24 mouse cellular contexts compared by ENCODE assay signal in the genomic region with DNA sequence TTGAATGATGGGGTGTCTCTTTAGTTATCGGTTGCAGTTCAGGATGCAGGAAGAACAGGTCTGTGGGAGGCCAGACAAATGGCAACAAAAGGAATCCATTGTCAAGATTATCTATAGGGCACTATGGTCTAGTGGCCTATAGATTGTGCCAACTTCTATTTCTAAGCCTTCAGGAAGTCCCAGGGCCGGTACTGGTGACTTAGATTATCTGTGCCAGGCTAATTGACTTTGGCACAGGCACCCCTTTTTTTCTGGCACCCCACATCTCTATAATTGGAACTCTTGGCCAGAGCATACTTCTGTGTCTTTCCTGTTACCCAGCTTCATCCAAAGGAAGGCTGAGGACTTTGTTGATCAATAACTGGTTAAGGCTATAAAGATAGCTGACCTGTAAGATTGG. TPM values are rescaled to one million over a fixed set of nuclear protein-coding genes. Genes with fewer than 3 reads are reported as not detected.
DNase-seq lines count a peak whose midpoint lies in the region; ATAC-seq lines count a peak whose summit lies in the region.
"Had no signal": no experiment of that assay in that cellular context is flagged by ENCODE, and none has a peak within 500 bp of the region (broad histone marks: within the 10 kb centered on the region; RNA-seq: fewer than 3 reads in every experiment).

No protein-coding gene starts in this region.

- H3K27me3 ChIP-seq in forebrain, embryonic 14.5 days (replicated peaks; ENCODE audit: control insufficient read depth, insufficient read depth, low read length), result no peaks in the 10 kb centered on the region
- no peaks in the 10 kb centered on the region for H3K27me3 ChIP-seq in forebrain, embryonic 10.5 days (ENCODE audit: poor library complexity, severe bottlenecking)
- H3K27me3 ChIP-seq in midbrain, embryonic 11.5 days (ENCODE audit: control insufficient read depth, insufficient read depth, low read length), result no peaks in the 10 kb centered on the region
- H3K27me3 ChIP-seq in midbrain, embryonic 14.5 days (ENCODE audit: control insufficient read depth, insufficient read depth, low read length), result no peaks in the 10 kb centered on the region
- H3K27me3 ChIP-seq in forebrain, embryonic 16.5 days (replicated peaks; ENCODE audit: control insufficient read depth, insufficient read depth, low read length), result no peaks in the 10 kb centered on the region
- H3K27me3 ChIP-seq: heart, embryonic 15.5 days; liver, embryonic 13.5 days had no signal

- peak; percentile 58 for DNase-seq in forebrain, embryonic 14.5 days (ENCODE audit: low spot score)
- no peak for DNase-seq in forebrain, embryonic 10.5 days (ENCODE audit: extremely low spot score, low spot score)
- DNase-seq in midbrain, embryonic 11.5 days (ENCODE audit: low spot score, missing footprints), result peak; percentile 49
- no peak for DNase-seq in midbrain, embryonic 14.5 days
- DNase-seq in frontal cortex, postnatal 10 days (ENCODE audit: low spot score in 2 of 2), result no peak
- DNase-seq in thymus, postnatal 36 days, result no peak
- DNase-seq: adrenal gland, adult 2 months; cerebellum, adult 18-20 months; gastrocnemius, adult 2 months; heart, postnatal 36 days; kidney, adult 18-20 months; kidney, postnatal 4 days; liver, embryonic 13.5 days; lung, adult 2 months; lung, postnatal 14 days; thymus, adult 2 months had no signal

- H3K36me3 ChIP-seq in forebrain, embryonic 14.5 days (ENCODE audit: control insufficient read depth, insufficient read depth, low read length), result no peaks in the 10 kb centered on the region
- H3K36me3 ChIP-seq in forebrain, embryonic 10.5 days (replicated peaks), result no peaks in the 10 kb centered on the region
- H3K36me3 ChIP-seq in midbrain, embryonic 11.5 days (ENCODE audit: control insufficient read depth, insufficient read depth, low read length), result no peaks in the 10 kb centered on the region
- no peaks in the 10 kb centered on the region for H3K36me3 ChIP-seq in midbrain, embryonic 14.5 days (ENCODE audit: control insufficient read depth, insufficient read depth, low read length)
- no peaks in the 10 kb centered on the region for H3K36me3 ChIP-seq in forebrain, embryonic 16.5 days (ENCODE audit: control insufficient read depth, insufficient read depth)
- H3K36me3 ChIP-seq: embryonic facial prominence, embryonic 10.5 days; heart, embryonic 15.5 days; hindbrain, embryonic 13.5 days; limb, embryonic 12.5 days; liver, embryonic 13.5 days had no signal

- no peak overlapping the region for H3K4me3 ChIP-seq in forebrain, embryonic 14.5 days (ENCODE audit: low read depth, low read length)
- H3K4me3 ChIP-seq in forebrain, embryonic 10.5 days, result no peak overlapping the region
- H3K4me3 ChIP-seq in midbrain, embryonic 11.5 days (ENCODE audit: low read depth, low read length), result no peak overlapping the region
- no peak overlapping the region for H3K4me3 ChIP-seq in midbrain, embryonic 14.5 days (replicated peaks; ENCODE audit: low read depth, low read length)
- H3K4me3 ChIP-seq in forebrain, embryonic 16.5 days (replicated peaks; ENCODE audit: low read length), result no peak overlapping the region
- H3K4me3 ChIP-seq: embryonic facial prominence, embryonic 10.5 days; gastrocnemius, adult 2 months; heart, embryonic 15.5 days; hindbrain, embryonic 13.5 days; limb, embryonic 12.5 days; liver, embryonic 13.5 days had no signal

- H3K4me2 ChIP-seq in forebrain, embryonic 14.5 days (ENCODE audit: low read length), result no peak overlapping the region
- H3K4me2 ChIP-seq in midbrain, embryonic 11.5 days, result no peak overlapping the region
- H3K4me2 ChIP-seq in midbrain, embryonic 14.5 days (ENCODE audit: low read length), result no peak overlapping the region
- H3K4me2 ChIP-seq in forebrain, embryonic 16.5 days (ENCODE audit: low read length), result no peak overlapping the region
- H3K4me2 ChIP-seq: heart, embryonic 15.5 days; hindbrain, embryonic 13.5 days; limb, embryonic 12.5 days; liver, embryonic 13.5 days had no signal

- H3K9me3 ChIP-seq in forebrain, embryonic 14.5 days (replicated peaks; ENCODE audit: control insufficient read depth, low read length), result no peaks in the 10 kb centered on the region
- no peaks in the 10 kb centered on the region for H3K9me3 ChIP-seq in forebrain, embryonic 10.5 days
- no peaks in the 10 kb centered on the region for H3K9me3 ChIP-seq in midbrain, embryonic 11.5 days (ENCODE audit: control insufficient read depth, low read length)
- H3K9me3 ChIP-seq in midbrain, embryonic 14.5 days (ENCODE audit: control insufficient read depth, low read length), result no peaks in the 10 kb centered on the region
- H3K9me3 ChIP-seq in forebrain, embryonic 16.5 days (ENCODE audit: control insufficient read depth, low read length), result no peaks in the 10 kb centered on the region
- H3K9me3 ChIP-seq: embryonic facial prominence, embryonic 10.5 days; heart, embryonic 15.5 days; hindbrain, embryonic 13.5 days; limb, embryonic 12.5 days; liver, embryonic 13.5 days had no signal

- H3K4me1 ChIP-seq in forebrain, embryonic 14.5 days (ENCODE audit: control insufficient read depth, insufficient read depth, low read length), result peaks cover 12% of the 10 kb centered on the region; the same call in 1 of the 2 replicates
- H3K4me1 ChIP-seq in forebrain, embryonic 10.5 days, result no peaks in the 10 kb centered on the region
- H3K4me1 ChIP-seq in midbrain, embryonic 11.5 days (ENCODE audit: control insufficient read depth, insufficient read depth, low read length), result no peaks in the 10 kb centered on the region
- no peaks in the 10 kb centered on the region for H3K4me1 ChIP-seq in midbrain, embryonic 14.5 days (ENCODE audit: control insufficient read depth, insufficient read depth, low read length)
- H3K4me1 ChIP-seq in forebrain, embryonic 16.5 days (replicated peaks; ENCODE audit: control insufficient read depth, insufficient read depth, low read length), result peaks cover 16% of the 10 kb centered on the region
- H3K4me1 ChIP-seq: embryonic facial prominence, embryonic 10.5 days; limb, embryonic 12.5 days had no signal

- peak; percentile 40; the same call in 1 of the 2 replicates for ATAC-seq in forebrain, embryonic 14.5 days
- ATAC-seq in midbrain, embryonic 11.5 days (ENCODE audit: low FRiP score), result no peak
- no peak for ATAC-seq in midbrain, embryonic 14.5 days (ENCODE audit: low FRiP score, low TSS enrichment)
- ATAC-seq in forebrain, embryonic 16.5 days, result peak; percentile 48; the same call in 1 of the 2 replicates
- ATAC-seq: inflammation-experienced regulatory T-cells, adult 6 months; midbrain, embryonic 16.5 days had no signal

- H3K27ac ChIP-seq in forebrain, embryonic 14.5 days (ENCODE audit: low read depth, low read length), result no peak overlapping the region; the same call in 1 of the 2 replicates
- no peak overlapping the region for H3K27ac ChIP-seq in forebrain, embryonic 10.5 days
- H3K27ac ChIP-seq in midbrain, embryonic 11.5 days (ENCODE audit: low read depth, low read length), result no peak overlapping the region
- H3K27ac ChIP-seq in midbrain, embryonic 14.5 days (replicated peaks; ENCODE audit: low read depth, low read length), result no peak overlapping the region
- no peak overlapping the region for H3K27ac ChIP-seq in forebrain, embryonic 16.5 days (ENCODE audit: low read length)
- H3K27ac ChIP-seq: embryonic facial prominence, embryonic 10.5 days; gastrocnemius, adult 2 months; heart, embryonic 15.5 days; hindbrain, embryonic 13.5 days; limb, embryonic 12.5 days; liver, embryonic 13.5 days; stomach, postnatal 0 days had no signal

- no peak overlapping the region for H3K9ac ChIP-seq in forebrain, embryonic 14.5 days (ENCODE audit: low read length)
- H3K9ac ChIP-seq in midbrain, embryonic 11.5 days (ENCODE audit: low read length), result no peak overlapping the region
- no peak overlapping the region for H3K9ac ChIP-seq in midbrain, embryonic 14.5 days (replicated peaks; ENCODE audit: low read length)
- no peak overlapping the region for H3K9ac ChIP-seq in forebrain, embryonic 16.5 days (replicated peaks; ENCODE audit: low read depth, low read length)
- H3K9ac ChIP-seq: heart, embryonic 15.5 days; hindbrain, embryonic 13.5 days; limb, embryonic 12.5 days; liver, embryonic 13.5 days had no signal

- 47% methylated on average over 2 of the region's 2 CpGs for WGBS in forebrain, embryonic 14.5 days
- WGBS in forebrain, embryonic 10.5 days, result 89% methylated on average over 2 of the region's 2 CpGs
- 88% methylated on average over 2 of the region's 2 CpGs for WGBS in midbrain, embryonic 11.5 days
- WGBS in midbrain, embryonic 14.5 days, result 74% methylated on average over 2 of the region's 2 CpGs
- WGBS in forebrain, embryonic 16.5 days, result 36% methylated on average over 2 of the region's 2 CpGs

RNA-seq across cellular contexts. Expression of gene Sec16b, which starts 12.9 kb away (rescaled TPM):
- polyA plus RNA-seq in forebrain, embryonic 14.5 days (2014; fragmentation: Nextera tagmentation; extraction: Ambion mirVana), result 0.53 and 0.64 TPM in 2 replicates
- polyA plus RNA-seq in forebrain, embryonic 10.5 days (2016; fragmentation: Nextera tagmentation; extraction: Ambion mirVana), result 0.63 and 0.73 TPM in 2 replicates
- 0.55 and 0.80 TPM in 2 replicates for polyA plus RNA-seq in midbrain, embryonic 11.5 days (2014; fragmentation: Nextera tagmentation; extraction: Ambion mirVana)
- polyA plus RNA-seq in midbrain, embryonic 14.5 days (2014; fragmentation: Nextera tagmentation; extraction: Ambion mirVana), result 0.20 and 0.34 TPM in 2 replicates
- polyA plus RNA-seq in forebrain, embryonic 16.5 days (2015; fragmentation: Nextera tagmentation; extraction: Ambion mirVana), result 0.56 and 0.62 TPM in 2 replicates

Comparison
In these comparisons a context has a peak if more than half of its experiments do, and no peak if none do; other contexts are left out.
1. DNase-seq: peak in forebrain, embryonic 14.5 days (single experiment) and midbrain, embryonic 11.5 days (single experiment); none in forebrain, embryonic 10.5 days (single experiment), midbrain, embryonic 14.5 days (single experiment), frontal cortex, postnatal 10 days (0 of 2) and thymus, postnatal 36 days (0 of 2).
2. ATAC-seq: peak in forebrain, embryonic 14.5 days (single experiment) and forebrain, embryonic 16.5 days (single experiment); none in midbrain, embryonic 11.5 days (single experiment) and midbrain, embryonic 14.5 days (single experiment).